Mouse (Mus musculus) embryonic facial prominence, embryonic 14.5 days (tissue): ENCODE results near the gene Gm20696. TPM values are rescaled to one million over a fixed set of nuclear protein-coding genes. Genes with fewer than 3 reads are reported as not detected.
A peak's percentile ranks its signal among the peaks of the same experiment; 100 is the strongest.

Experiments used
- ATAC-seq: fragments of 200-750 bp; cut with Nextera tagmentation; 2 replicates; pipeline ENCODE4 v1.8.0; 2017; ENCODE audit warnings: low read depth, moderate number of reproducible peaks, moderate TSS enrichment
- DNase-seq: peaks from one replicate; pipeline ENCODE4 v3.0.0-alpha.2; 2015; ENCODE audit warnings: low spot score
- H3K27ac ChIP-seq: fragments of 300-500 bp; sonication (generic); replicated peaks from 2 replicates; pipeline ENCODE4 v1.5.1; 2014; ENCODE audit warnings: low read depth, mild to moderate bottlenecking, low read length, moderate library complexity
- H3K27me3 ChIP-seq: fragments of 300-500 bp; sonication (generic); replicated peaks from 2 replicates; pipeline ENCODE4 v1.6.1; 2014; ENCODE audit warnings: low read length; ENCODE audit not compliant: control insufficient read depth, insufficient read depth
- H3K36me3 ChIP-seq: fragments of 300-500 bp; sonication (generic); 2 replicates; pipeline ENCODE4 v1.6.1; 2014; ENCODE audit warnings: low read length, mixed read lengths; ENCODE audit not compliant: control insufficient read depth, insufficient read depth
- H3K4me1 ChIP-seq: fragments of 300-500 bp; sonication (generic); 2 replicates; pipeline ENCODE4 v1.6.1; 2014; ENCODE audit warnings: antibody characterized with exemption, low read length; ENCODE audit not compliant: control insufficient read depth, insufficient read depth
- H3K4me2 ChIP-seq: fragments of 300-500 bp; sonication (generic); 2 replicates; pipeline ENCODE4 v1.6.1; 2014; ENCODE audit warnings: low read depth, mild to moderate bottlenecking, low read length, moderate library complexity, mixed read lengths
- H3K4me3 ChIP-seq: fragments of 300-500 bp; sonication (generic); 2 replicates; pipeline ENCODE4 v1.5.1; 2014; ENCODE audit warnings: low read depth, mild to moderate bottlenecking, low read length
- H3K9ac ChIP-seq: fragments of 300-500 bp; sonication (generic); 2 replicates; pipeline ENCODE4 v1.6.1; 2014; ENCODE audit warnings: low read depth, mild to moderate bottlenecking, low read length, moderate library complexity, mixed read lengths
- H3K9me3 ChIP-seq: fragments of 300-500 bp; sonication (generic); 2 replicates; pipeline ENCODE4 v1.6.1; 2016; ENCODE audit warnings: low read length; ENCODE audit not compliant: control insufficient read depth
- WGBS: fragments of 180-500 bp; shearing (Covaris S2); extraction: QIAGEN DNeasy Blood & Tissue Kit; methylation state at CpG from one replicate; pipeline ENCODE4 v1.1.7; 2014; 5-methylcytosine and 5-hydroxymethylcytosine counted together
- polyA plus RNA-seq: library from polyadenylated mRNA; unstranded; fragments of >200 nt; fragmentation: Nextera tagmentation; extraction: Ambion mirVana; gene quantifications from 2 replicates; pipeline ENCODE4 v1.2.1, GENCODE M21; 2014

Gm20696 gene
- polyA plus RNA-seq, 1 experiment from 2014 or later: 3.0 TPM

DNA sequence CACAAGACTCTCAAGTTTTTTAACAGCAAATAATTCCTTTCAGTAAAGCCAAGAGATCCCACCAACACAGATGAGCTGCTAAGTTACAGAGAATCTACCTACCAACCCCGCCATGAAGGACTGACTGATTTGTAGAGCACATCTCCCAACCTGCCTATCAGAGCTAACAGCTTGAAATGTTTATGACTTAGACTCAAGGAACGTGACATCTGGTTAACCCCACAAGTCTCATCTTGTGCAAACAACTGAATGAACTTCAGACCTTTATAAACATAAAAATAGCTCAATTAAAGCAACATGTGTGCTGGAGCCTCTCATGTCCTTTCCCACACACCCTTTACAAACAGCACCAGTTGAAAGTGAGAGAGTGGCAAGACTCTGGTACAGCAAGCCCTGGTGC, 338.0 kb downstream of the Gm20696 start:
- Histone ChIP-seq H3K27ac (no peak overlapping the region), H3K36me3 (no peaks in the 10 kb centered on the region), H3K4me1 (peaks cover 13% of the 10 kb centered on the region), H3K4me2 (no peak overlapping the region), H3K9me3 (no peaks in the 10 kb centered on the region), H3K9ac (no peak overlapping the region), H3K4me3 (no peak overlapping the region), H3K27me3 (no peaks in the 10 kb centered on the region)
- ATAC-seq: no peak
- peak; percentile 48 for DNase-seq
- WGBS: 21% methylated on average over 2 of the region's 2 CpGs

DNA sequence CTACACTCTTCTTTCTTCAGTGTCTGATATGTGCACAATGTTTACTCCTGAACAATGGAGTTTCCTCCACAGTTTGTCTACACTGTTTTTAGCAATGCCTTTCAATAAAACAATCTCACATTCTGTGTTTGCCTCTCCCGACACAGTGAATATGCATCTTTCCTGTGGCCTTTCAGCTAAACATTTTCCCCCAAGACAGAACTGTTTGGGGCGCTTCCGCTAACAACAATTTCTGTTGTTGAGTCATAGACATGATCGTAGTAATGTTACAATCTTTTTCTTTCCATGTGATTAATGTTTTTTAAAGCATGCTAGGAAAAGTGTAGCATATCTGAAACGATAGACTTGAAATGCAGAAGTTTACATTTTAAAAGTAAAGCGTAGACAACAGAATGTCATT, 338.5 kb downstream of the Gm20696 start:
- DNase-seq (no peak), ATAC-seq (no peak)
- no peak overlapping the region for H3K27ac ChIP-seq
- no peak overlapping the region for H3K4me2 ChIP-seq
- H3K27me3 ChIP-seq: no peaks in the 10 kb centered on the region
- H3K9ac ChIP-seq: no peak overlapping the region
- H3K4me3 ChIP-seq: no peak overlapping the region
- WGBS: 68% methylated on average over 6 of the region's 6 CpGs
- peaks cover 13% of the 10 kb centered on the region for H3K4me1 ChIP-seq
- no peaks in the 10 kb centered on the region for H3K36me3 ChIP-seq
- no peaks in the 10 kb centered on the region for H3K9me3 ChIP-seq

DNA sequence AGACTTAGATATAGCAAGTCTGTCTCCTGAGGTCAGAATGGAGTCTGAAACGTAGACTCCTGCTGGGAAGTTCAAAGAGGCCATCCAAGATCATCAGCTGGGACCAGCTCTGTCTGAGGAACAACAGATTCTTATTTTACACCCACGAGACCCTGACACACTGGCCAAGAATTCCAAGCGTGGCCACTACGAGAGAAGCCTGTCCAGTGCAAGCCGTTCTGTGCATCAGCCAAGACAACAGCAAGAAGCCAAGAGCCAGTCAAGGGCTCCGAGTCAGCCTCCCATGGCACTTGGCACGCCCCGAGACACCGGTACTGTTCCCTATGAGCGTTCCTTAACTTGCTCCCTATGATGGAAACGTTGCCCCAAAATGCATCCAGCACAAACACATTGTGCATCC, 338.9 kb downstream of the Gm20696 start:
- H3K4me3 ChIP-seq: no peak overlapping the region
- no peak overlapping the region for H3K4me2 ChIP-seq
- ATAC-seq: no peak
- DNase-seq: no peak
- peaks cover 13% of the 10 kb centered on the region for H3K4me1 ChIP-seq
- no peaks in the 10 kb centered on the region for H3K9me3 ChIP-seq
- 71% methylated on average over 11 of the region's 11 CpGs for WGBS
- no peak overlapping the region for H3K9ac ChIP-seq
- no peaks in the 10 kb centered on the region for H3K36me3 ChIP-seq
- H3K27me3 ChIP-seq: no peaks in the 10 kb centered on the region
- no peak overlapping the region for H3K27ac ChIP-seq

DNA sequence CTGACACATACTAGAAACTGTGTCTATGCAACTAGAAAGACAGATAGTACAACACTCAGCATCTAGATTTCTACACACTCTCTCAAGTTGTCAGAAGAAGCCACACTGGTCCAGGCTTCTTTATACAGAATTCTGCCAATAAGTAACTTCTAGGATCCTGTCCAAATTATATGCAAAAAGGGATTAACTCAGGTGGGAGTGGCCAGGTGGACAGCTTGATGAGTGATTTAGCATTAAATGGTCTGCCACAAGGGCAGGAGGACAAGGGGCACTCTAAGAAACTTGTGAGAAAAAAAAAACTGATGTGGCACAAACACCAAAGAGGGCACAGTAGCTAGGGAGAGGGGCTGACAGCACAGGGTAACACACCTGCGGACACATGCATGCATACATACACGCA, 340.7 kb downstream of the Gm20696 start:
- Histone ChIP-seq H3K27ac (no peak overlapping the region), H3K4me1 (peaks cover 13% of the 10 kb centered on the region), H3K9me3 (no peaks in the 10 kb centered on the region), H3K27me3 (no peaks in the 10 kb centered on the region), H3K36me3 (no peaks in the 10 kb centered on the region), H3K4me2 (no peak overlapping the region), H3K4me3 (no peak overlapping the region), H3K9ac (no peak overlapping the region)
- 90% methylated on average over 2 of the region's 2 CpGs for WGBS
- no peak for DNase-seq
- no peak for ATAC-seq

DNA sequence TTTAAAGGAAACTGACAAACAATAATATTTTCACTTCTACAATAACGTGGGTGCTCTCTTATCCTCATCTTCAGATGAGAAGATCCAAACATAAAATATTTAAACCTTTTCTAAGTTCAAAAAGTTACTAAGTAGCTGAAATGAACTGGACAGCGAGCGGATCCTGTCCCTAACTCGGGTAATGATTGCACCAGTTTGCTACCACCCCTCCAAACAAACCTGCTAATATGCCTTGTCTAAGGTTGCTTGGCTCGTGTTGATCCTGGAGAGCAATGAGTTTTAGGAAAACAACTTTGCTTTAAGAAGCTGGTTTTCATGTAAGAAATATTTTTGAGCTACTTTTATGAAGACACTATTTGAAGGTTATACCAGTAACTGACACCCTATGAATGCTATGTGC, 341.1 kb downstream of the Gm20696 start:
- H3K4me2 ChIP-seq: no peak overlapping the region
- peaks cover 13% of the 10 kb centered on the region for H3K4me1 ChIP-seq
- DNase-seq (no peak), ATAC-seq (no peak)
- H3K9ac ChIP-seq: no peak overlapping the region
- no peaks in the 10 kb centered on the region for H3K36me3 ChIP-seq
- H3K27ac ChIP-seq: no peak overlapping the region
- 85% methylated on average over 5 of the region's 5 CpGs for WGBS
- H3K27me3 ChIP-seq: no peaks in the 10 kb centered on the region
- no peaks in the 10 kb centered on the region for H3K9me3 ChIP-seq
- H3K4me3 ChIP-seq: no peak overlapping the region

DNA sequence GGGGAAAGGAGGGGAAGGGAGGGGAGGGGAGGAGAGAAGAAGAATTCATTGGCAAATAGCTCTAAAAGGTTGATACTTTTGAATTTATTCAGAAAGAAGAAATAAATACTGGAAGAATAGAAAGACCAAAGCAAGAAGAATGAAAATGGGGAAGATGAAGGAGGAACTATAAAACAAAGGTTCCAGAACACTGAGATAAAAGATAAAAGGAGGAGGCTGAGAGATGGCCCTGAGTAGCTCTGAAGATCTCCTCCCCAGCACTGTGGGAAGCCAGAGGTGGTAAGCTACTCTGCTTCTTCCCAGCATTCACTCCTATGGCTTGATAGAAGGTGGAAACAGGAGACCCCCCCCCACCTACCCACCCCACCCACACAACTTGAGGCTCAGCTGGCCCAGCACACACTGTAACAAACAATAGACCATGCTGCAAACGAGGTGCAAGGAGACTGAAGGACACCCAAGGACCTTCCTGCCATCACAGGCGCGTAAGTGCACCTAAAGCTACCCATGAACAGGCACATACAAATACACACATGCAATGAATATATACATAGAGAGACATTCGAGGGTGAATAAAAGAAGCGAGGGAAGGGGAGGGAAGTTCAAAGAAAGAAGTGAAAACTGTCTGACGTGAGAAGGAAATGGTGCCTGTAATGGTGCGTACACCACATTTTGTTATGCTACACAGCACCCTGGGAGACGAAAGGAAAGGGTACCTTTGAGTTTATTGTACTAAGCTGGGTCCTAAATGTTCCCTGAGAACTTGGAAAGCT, 344.3 kb downstream of the Gm20696 start:
- no peaks in the 10 kb centered on the region; the same call in 1 of the 2 replicates for H3K4me1 ChIP-seq
- no peak overlapping the region for H3K4me3 ChIP-seq
- 82% methylated on average over 8 of the region's 8 CpGs for WGBS
- no peak overlapping the region for H3K4me2 ChIP-seq
- H3K27me3 ChIP-seq: no peaks in the 10 kb centered on the region
- H3K9ac ChIP-seq: no peak overlapping the region
- ATAC-seq (no peak), DNase-seq (no peak)
- no peaks in the 10 kb centered on the region for H3K36me3 ChIP-seq
- no peaks in the 10 kb centered on the region for H3K9me3 ChIP-seq
- H3K27ac ChIP-seq: no peak overlapping the region

DNA sequence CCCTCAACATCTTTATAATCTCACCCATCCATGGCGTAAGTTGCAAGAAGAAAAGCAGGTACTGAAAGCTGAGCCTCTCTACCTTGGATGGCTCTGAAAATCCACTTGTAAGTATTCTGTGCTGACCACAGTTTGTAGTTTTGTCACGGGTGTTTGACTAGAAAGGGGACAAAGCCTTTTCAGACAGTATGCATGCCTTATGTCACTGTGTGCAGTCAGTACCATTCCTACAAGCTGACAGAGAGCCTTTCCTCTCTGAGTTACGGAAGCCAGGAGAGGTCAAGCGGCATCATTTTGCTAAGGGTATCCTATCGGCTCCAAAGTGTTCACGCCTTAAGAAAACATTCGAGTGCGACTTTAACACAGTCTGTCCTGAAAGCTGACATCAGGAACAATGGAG, 346.2 kb downstream of the Gm20696 start:
- ATAC-seq (no peak), DNase-seq (no peak)
- H3K36me3 ChIP-seq: no peaks in the 10 kb centered on the region
- no peak overlapping the region for H3K9ac ChIP-seq
- H3K4me2 ChIP-seq: no peak overlapping the region
- WGBS: 70% methylated on average over 8 of the region's 8 CpGs
- H3K9me3 ChIP-seq: no peaks in the 10 kb centered on the region
- H3K4me1 ChIP-seq: no peaks in the 10 kb centered on the region
- H3K4me3 ChIP-seq: no peak overlapping the region
- no peak overlapping the region for H3K27ac ChIP-seq
- no peaks in the 10 kb centered on the region for H3K27me3 ChIP-seq

DNA sequence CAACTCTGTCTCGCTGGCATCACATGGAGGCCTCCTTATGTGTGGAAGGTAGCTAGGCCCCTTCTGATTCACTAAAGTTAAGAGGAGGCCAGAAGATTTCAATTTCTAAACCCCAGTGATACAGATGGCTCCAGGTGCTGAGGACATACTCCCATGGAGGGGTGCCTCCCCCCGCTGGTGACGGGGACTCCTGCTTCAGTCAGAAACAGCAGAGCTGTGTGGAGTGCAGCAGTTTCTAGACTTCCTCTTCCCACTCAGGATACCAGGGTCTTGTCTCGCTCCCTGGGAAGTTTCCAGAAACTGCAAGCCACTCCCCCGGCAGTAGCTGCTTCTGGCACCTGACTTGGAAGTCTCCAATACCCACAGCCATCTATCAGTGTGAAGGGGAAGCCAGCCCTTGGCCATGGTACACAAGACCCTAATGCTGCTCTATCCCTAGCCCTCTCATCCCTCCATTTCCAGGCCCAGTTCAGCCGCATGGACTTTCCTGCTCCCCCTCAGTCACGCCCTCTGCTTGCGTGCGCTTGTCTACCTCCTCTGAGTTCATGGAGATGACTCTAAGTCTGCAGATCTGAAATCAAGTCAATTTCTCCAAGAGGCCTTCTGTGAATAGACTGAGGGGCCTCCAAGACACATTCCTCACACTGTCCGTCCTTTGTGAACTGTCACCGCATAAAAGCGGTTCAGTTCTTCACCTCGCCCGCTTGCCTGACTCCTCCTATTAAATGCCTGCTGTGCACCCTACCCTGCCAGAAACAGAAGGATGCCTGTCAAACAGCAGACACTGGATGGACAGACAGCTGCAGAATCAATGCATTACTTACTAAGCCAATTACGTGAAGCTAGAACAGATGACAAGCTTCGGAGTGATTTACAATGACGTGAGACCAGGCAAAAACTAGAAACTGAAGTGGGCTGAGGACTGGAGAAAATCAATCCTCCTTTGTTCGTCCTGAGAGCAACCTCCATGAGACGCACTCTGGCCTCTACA, 346.9 kb downstream of the Gm20696 start:
- no peaks in the 10 kb centered on the region for H3K27me3 ChIP-seq
- 62% methylated on average over 19 of the region's 19 CpGs for WGBS
- DNase-seq: no peak

More for the DNA sequence above, 346.9 kb downstream of the Gm20696 start:
- H3K4me1 ChIP-seq: no peaks in the 10 kb centered on the region
- H3K27ac ChIP-seq: no peak overlapping the region
- no peak overlapping the region for H3K9ac ChIP-seq
- H3K4me3 ChIP-seq: no peak overlapping the region
- H3K36me3 ChIP-seq: no peaks in the 10 kb centered on the region
- no peaks in the 10 kb centered on the region for H3K9me3 ChIP-seq
- no peak overlapping the region for H3K4me2 ChIP-seq
- no peak for ATAC-seq
